Mouse (Mus musculus): Measurements from ENCODE around the gene Trim65.
"Not testable (repeated sequence)": the region's sequence is repeated elsewhere in the genome, so short reads cannot be mapped to it uniquely, and the experiment has no call there.

Gene Trim65

GRCm38 (mm10) chr11:116106963-116107776 lies 23.8 kb downstream of the Trim65 start:
- no peak for DNase-seq

- no peak for DNase-seq
Observed at GRCm38 (mm10) chr11:116106154-116106962, 24.6 kb downstream of the Trim65 start.

- no peak for DNase-seq
Observed at GRCm38 (mm10) chr11:116105065-116105464, 25.9 kb downstream of the Trim65 start.

DNA sequence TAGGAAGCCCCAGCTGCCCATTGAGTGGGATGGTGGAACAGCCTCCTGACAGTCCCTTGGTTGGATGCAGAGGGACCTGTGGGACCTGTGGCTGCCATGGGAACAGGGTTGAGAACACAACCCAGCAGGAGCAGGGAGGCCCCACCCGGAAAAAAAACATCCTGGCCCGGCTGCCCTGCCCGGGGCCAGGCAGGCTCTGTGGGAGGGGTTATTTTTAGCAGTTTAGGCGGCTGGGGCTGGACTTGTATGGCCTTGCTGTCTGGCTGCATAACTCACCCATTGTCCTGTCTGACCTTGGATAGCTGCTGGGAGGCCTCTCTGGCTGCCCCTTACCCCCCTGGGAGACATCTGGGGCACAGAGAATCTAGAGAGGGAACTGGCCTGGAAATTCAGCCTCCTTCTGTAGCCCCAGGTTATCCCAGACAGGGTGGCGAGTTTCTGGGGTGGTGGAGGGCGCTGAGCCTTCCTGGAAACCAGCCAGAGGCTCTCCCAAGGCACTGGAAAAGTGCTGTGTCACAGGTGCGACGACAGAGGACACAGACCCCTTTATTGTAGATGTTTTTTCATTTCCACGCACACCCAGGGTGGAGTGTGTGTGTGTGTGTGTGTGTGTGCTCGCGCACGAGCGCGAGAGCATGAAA lies 26.8 kb downstream of the Trim65 start:
- DNase-seq = no peak

GRCm38 (mm10) chr11:116103572-116103971 lies 27.4 kb downstream of the Trim65 start:
- DNase-seq = no peak

DNA sequence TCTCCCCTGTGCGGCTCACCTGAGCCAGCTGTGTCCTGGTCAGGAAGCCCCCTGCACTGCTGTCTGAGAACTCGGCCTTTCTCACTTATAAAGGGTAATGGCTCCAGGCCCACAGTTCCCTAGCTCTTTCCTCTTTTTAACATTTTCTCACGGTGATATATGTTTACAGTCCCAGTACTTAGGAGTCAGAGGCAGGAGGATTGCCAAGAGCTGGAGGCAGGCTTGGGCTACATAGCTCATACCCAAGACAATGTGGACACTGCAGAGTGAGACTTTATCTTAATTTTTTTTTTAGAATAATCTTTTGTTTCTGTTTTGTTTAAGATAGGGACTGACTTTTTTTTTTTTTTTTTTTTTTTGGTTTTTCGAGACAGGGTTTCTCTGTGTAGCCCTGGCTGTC lies 28.5 kb downstream of the Trim65 start:
- DNase-seq = no peak

GRCm38 (mm10) chr11:116101931-116102381 lies 29.0 kb downstream of the Trim65 start:
- no peak for DNase-seq

GRCm38 (mm10) chr11:116100839-116101238 lies 30.1 kb downstream of the Trim65 start:
- no peak for DNase-seq

GRCm38 (mm10) chr11:116100385-116100784 lies 30.5 kb downstream of the Trim65 start:
- DNase-seq = no peak

DNA sequence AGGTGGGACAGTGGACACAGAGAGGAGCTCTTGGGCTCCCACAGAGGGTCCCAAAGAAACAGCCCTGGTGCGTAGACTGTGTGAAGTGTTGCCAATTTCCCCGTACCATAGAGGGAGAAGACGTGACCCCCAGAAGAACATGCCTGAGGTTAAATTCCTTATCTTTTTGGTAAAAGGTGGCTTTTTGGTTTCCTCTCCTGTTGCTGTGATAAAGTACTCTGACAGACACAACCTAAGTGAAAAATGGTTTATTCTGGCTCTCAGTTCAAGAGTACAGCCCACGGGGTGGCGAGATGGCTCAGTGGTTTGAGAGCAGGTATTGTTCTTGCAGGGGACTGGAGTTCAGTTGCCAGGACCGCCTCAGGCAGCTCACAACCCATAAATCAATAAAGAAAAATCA lies 31.5 kb downstream of the Trim65 start:
- no peak for DNase-seq

DNA sequence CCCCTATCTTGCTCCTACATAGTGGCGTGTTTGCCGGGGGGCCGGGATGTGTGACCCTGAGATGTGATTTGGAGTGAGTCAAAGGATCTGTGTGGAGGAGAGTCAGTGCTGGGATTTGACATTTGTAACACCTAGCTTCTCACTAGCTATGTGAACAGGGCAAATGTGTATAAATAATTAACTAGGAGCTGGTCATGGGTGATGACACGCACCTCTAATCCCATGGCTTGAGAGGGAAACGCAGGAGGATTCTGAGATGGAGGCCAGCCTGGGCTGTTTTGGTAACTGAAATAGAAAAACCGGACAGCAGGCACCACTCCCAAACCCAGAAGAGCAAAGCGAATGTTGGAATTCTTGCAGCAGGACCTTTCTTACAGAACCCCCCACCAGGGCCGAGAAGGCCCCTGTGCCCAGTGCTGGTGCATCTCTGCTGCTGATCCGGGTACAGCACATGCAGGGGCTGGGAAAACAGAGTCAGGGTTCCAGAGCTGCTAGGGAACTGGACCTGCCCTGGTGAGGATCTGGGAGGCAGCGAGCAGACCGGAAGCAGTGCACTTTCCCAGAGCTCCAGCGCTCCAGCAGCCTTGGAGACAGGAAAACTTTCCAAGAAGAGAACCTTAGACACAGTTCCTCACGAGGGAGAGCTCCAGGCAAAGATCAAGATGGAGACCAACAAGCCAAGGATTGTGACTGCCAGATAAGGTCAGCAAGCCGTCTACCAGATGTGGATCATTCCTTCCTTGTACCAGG lies 32.0 kb downstream of the Trim65 start:
- no peak for DNase-seq

DNA sequence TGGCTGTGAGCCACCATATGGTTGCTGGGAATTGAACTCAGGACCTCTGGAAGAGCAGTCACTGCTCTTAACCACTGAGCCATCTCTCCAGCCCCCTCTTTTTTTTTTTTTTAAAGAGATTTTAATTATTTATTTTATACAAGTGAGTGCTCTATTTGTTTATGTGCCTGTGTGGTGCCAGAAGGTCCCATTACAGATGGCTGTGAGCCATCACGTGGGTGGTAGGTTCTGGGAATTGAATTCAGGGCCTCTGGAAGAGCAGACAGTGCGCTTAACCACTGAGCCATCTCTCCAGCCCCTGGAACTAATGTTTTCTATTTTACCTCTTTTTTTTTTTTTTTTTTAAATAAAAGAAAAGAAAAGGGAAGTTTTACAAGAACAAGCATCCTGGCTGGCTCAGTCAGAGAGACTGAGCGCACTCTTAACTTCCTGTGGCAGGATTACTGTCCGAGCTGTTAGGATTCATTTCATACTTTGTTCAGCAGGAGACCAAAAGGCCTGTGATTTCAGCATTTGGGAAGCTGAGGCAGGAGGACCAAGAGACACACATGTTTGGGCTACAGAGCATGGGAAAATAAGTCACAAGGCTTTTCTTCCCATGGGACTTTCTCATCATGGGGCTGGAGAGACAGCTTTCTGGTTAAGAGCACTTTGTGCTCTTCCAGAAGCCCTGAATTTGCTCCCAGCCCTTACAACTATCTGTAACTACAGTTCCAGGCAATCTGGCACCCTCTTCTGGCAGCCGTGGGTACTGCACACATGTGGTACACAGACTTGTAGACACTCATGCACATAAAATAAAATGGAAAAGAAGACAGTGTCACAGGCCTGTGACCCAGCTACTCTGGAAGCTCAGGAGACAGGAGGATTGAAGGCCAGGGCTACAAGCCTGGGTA lies 34.5 kb downstream of the Trim65 start:
- no peak for DNase-seq

GRCm38 (mm10) chr11:116095573-116095972 lies 35.4 kb downstream of the Trim65 start:
- DNase-seq = no peak

GRCm38 (mm10) chr11:116093771-116094565 lies 37.0 kb downstream of the Trim65 start:
- DNase-seq = no peak

GRCm38 (mm10) chr11:116092959-116093358 lies 38.0 kb downstream of the Trim65 start:
- not testable (repeated sequence) for DNase-seq

GRCm38 (mm10) chr11:116091591-116091990 lies 39.3 kb downstream of the Trim65 start:
- no peak for DNase-seq

- no peak for DNase-seq
Observed at GRCm38 (mm10) chr11:116089545-116089944, 41.4 kb downstream of the Trim65 start.

DNA sequence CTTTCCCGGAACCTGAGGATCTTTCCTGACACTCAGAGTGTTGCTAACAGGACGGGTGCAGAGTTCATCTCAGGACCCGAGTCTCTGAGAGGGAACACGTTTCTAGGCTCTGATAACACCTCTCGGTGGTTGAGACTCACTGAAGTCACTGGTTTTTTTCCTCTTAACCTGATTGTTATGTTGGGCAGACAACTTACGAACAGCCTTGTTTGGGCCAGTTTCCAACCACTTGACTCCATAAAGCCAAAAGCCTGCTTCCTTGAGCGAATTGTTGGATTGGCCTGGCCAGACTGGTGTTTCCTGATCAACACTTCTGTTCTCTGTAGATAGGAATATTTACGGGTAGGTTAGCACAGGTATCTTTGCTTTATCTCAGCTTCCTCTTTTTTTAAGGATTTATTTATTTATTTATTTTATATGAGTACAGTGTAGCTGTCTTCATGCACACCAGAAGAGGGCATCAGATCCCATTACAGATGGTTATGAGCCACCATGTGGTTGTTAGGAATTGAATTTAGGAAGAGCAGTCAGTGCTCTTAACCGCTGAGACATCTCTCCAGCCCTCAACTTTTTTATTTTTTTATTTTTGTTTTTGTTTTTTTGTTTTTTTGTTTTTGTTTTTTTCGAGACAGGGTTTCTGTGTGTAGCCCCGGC lies 42.1 kb downstream of the Trim65 start:
- DNase-seq = no peak

DNA sequence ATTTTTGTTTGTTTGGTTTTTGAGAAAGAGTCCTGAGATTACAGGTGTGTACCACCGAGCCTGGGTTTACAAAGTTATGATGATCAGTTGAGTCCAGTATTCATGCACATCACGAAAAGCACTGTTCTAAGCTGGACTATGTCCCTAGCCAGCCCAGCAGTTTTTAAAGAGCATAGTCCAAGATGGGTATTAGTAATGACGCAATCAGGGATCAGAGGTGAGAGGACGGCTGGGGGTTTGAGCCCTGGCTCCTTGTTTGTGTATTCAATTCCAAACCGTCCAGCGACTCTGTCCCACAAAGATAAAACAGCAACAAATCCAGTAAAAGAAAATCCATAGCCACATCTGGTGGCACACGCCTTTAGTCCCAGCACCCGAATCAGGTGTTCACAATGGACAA lies 42.7 kb downstream of the Trim65 start:
- DNase-seq = no peak
